Mouse (Mus musculus) bone marrow macrophage, adult 2 months (primary cell): ENCODE measurements at regions not wholly inside any gene's neighbourhood (a gene's known extent, or its start where the extent isn't known, plus 50 kb on each side); places are given as distances from the start of the nearest gene placed in this dataset.

ENCODE experiments used
- H3K27ac ChIP-seq: 2 replicates; pipeline ENCODE4 v1.5.1; 2012; ENCODE audit warnings: low read depth, low read length; ENCODE audit not compliant: insufficient read depth
- H3K4me1 ChIP-seq: 2 replicates; pipeline ENCODE4 v1.6.1; 2012; ENCODE audit warnings: low read length; ENCODE audit not compliant: control insufficient read depth, insufficient read depth
- H3K4me3 ChIP-seq: 2 replicates; pipeline ENCODE4 v1.5.1; 2012; ENCODE audit warnings: mild to moderate bottlenecking, low read length, moderate library complexity; ENCODE audit not compliant: insufficient read depth
- CTCF ChIP-seq: IDR thresholded peaks from 2 replicates; pipeline ENCODE4 v1.5.1; 2012; ENCODE audit warnings: low read depth, mild to moderate bottlenecking, low read length, moderate library complexity
- POLR2A ChIP-seq: IDR thresholded peaks from 2 replicates; pipeline ENCODE4 v1.6.1; 2012; ENCODE audit warnings: mild to moderate bottlenecking, low read depth, low read length, borderline replicate concordance

GRCm38 (mm10) chr8:103412731-103413130 lies 627.3 kb upstream of the Cdh11 start:
- H3K4me1 ChIP-seq, result no peaks in the 10 kb centered on the region
- TF ChIP-seq CTCF, result no peak
- no peak for TF ChIP-seq POLR2A

GRCm38 (mm10) chr8:103413589-103414575 lies 628.4 kb upstream of the Cdh11 start:
- H3K27ac ChIP-seq, result no peak overlapping the region
- no peak for TF ChIP-seq CTCF
- TF ChIP-seq POLR2A, result no peak
- H3K4me1 ChIP-seq, result no peaks in the 10 kb centered on the region
- no peak overlapping the region for H3K4me3 ChIP-seq

More at GRCm38 (mm10) chr8:103412731-103413130, 627.3 kb upstream of the Cdh11 start:
- H3K4me3 ChIP-seq, result no peak overlapping the region
- H3K27ac ChIP-seq, result no peak overlapping the region

- TF ChIP-seq POLR2A (no peak), CTCF (no peak)
- Histone ChIP-seq H3K4me3 (no peak overlapping the region), H3K4me1 (no peaks in the 10 kb centered on the region), H3K27ac (no peak overlapping the region)
Observed at GRCm38 (mm10) chr8:103422313-103422973, 637.0 kb upstream of the Cdh11 start.

GRCm38 (mm10) chr8:103425967-103426366 lies 640.5 kb upstream of the Cdh11 start:
- no peaks in the 10 kb centered on the region for H3K4me1 ChIP-seq
- TF ChIP-seq POLR2A, result no peak
- TF ChIP-seq CTCF, result no peak
- H3K27ac ChIP-seq, result no peak overlapping the region
- H3K4me3 ChIP-seq, result no peak overlapping the region

- H3K4me1 ChIP-seq, result no peaks in the 10 kb centered on the region
- no peak overlapping the region for H3K27ac ChIP-seq
- H3K4me3 ChIP-seq, result no peak overlapping the region
- no peak for TF ChIP-seq POLR2A
- TF ChIP-seq CTCF, result no peak
Observed at GRCm38 (mm10) chr8:103430874-103431492, 645.5 kb upstream of the Cdh11 start.

- no peak for TF ChIP-seq CTCF
- no peak for TF ChIP-seq POLR2A
- Histone ChIP-seq H3K4me3 (no peak overlapping the region), H3K27ac (no peak overlapping the region), H3K4me1 (no peaks in the 10 kb centered on the region)
Observed at GRCm38 (mm10) chr8:103433532-103434105, 648.2 kb upstream of the Cdh11 start.

GRCm38 (mm10) chr8:103438995-103439717 lies 653.7 kb upstream of the Cdh11 start:
- Histone ChIP-seq H3K4me3 (no peak overlapping the region), H3K27ac (no peak overlapping the region), H3K4me1 (no peaks in the 10 kb centered on the region)
- no peak for TF ChIP-seq CTCF
- no peak for TF ChIP-seq POLR2A

- no peak for TF ChIP-seq CTCF
- TF ChIP-seq POLR2A, result no peak
- Histone ChIP-seq H3K4me3 (no peak overlapping the region), H3K4me1 (no peaks in the 10 kb centered on the region), H3K27ac (no peak overlapping the region)
Observed at GRCm38 (mm10) chr8:103441163-103441562, 655.7 kb upstream of the Cdh11 start.

- no peaks in the 10 kb centered on the region for H3K4me1 ChIP-seq
- no peak overlapping the region for H3K27ac ChIP-seq
- no peak overlapping the region for H3K4me3 ChIP-seq
- TF ChIP-seq CTCF, result no peak
- no peak for TF ChIP-seq POLR2A
Observed at GRCm38 (mm10) chr8:103442420-103443125, 657.1 kb upstream of the Cdh11 start.
